Mouse (Mus musculus) B cell, adult 2 months (primary cell): ENCODE results near the gene Ptpra.

Experiments used
- DNase-seq, 2 experiments: peaks; one replicate each; pipeline ENCODE4 v3.0.0; 2022

Ptpra gene

DNA sequence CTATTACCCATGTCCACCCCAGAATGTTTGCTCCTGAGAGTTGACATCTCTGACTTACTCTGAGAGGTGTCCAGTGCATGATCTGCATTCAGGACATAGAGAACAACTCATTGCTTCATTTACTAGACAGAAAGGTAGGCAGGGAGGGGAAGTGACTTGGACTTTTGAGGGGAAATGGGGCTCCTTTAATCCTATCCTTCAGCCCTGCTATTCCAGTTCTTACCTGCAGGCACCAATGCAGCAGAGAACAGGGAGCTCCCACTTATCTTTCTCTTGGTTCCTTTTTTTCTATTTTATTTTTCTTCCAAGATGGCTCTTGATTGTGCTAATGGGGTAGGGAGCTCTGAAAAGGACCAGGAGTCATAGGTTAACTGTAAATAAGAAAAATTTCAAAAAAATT lies 1.6 kb upstream of the Ptpra start:
- no peak for DNase-seq

DNA sequence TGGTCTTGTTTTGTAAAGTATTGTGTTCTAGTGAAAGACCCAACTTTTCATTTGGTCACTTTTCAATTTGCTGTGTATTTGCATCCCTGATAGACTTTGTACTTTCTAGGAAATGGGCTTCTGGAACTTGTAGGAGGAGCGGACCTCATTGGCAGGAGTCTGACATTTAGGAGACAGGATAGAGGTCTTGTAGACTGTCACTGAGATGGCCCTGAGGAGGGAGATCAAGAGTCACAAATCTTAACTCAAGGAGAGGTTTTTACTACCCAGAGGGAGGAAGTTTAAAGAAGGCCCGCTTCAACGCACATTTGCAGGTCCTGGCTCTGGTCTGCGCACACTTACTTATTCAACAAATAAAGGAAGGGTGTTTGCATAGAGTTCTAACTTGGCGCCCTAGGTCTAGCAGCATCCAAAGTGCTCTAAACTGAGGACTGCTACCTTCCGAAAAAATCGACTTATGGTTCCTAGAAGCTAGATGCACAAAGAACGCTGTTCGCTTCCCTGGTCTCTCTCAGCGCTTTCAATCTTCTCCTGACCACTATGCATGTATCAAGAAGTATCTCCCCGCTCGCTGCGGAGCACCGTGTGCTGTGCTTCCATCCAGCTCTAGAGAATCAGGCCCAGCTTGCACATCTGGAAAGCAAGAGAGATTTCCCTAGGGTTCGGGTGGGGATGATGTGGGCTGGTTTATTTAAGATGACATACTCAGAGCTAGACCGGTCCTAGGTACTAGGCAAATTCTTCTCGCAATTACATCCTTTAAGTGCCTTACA lies 871 bp upstream of the Ptpra start:
- DNase-seq: peak; percentile 26 to 37

DNA sequence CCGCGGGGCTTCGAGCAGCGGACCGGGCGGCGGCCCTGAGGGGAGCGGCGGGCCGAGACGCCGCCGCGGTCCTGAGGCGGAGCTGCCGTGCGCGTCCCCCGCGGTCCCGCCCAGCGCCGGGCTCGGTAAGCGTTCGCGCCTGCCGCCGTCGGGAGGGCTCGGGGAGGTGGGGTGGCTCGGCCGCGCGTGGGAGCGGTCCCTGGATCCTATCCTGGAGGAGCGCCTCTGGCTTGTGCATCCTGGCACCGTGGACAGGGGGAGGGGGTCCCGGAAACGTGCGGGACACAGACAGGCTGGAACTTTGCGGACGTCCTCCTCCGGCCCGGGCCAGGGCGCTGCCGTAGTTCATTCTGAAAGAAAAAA lies 337 bp downstream of the Ptpra start:
- no peak for DNase-seq

DNA sequence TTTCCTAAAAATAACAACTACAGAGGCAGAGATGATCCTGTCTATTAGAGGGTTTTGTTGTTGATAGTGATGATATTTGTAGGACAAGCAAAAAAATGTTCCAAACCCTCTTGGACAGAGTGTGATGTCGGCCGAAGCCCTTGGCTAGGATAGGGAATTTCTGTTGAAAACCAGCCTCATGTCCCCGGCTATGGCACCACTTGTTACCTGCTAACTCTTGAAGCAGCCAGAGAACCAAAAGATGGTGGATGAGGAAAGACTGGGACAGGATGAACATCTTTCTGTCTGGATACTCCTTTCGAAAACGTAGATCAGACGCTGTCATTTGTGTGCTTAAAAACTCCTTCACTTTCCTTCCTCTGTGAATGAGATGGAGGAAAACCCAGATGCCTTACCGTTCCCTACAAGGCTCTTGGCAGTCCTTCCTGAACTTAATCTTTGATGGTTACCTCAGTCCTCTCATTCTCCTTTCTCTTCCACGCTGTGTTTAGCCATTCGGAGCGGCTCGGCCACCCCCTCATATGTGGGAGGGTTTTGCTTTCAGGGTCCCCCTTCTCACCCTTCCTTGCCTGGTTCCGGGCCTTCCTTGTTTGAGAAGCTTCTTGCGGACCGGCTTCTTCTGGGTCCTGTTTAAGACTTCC lies 1.1 kb downstream of the Ptpra start:
- no peak for DNase-seq

DNA sequence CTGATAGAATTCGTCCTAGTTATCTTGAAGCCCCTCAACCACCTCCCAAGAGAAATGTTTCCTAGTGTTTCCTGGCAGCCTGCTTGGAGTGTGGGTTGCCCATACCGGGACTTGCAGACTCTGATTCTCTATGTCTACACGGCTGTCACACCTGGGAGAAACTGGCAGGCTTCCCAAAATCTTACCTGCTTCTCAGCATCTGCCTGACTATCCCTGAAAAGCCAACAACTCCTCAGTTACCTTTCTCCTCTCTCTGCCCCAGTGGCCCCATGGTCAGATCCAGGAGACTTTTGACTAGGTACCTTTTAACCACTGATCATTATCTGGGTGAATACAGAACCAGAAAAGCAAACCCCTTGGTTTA lies 1.6 kb downstream of the Ptpra start:
- no peak for DNase-seq

DNA sequence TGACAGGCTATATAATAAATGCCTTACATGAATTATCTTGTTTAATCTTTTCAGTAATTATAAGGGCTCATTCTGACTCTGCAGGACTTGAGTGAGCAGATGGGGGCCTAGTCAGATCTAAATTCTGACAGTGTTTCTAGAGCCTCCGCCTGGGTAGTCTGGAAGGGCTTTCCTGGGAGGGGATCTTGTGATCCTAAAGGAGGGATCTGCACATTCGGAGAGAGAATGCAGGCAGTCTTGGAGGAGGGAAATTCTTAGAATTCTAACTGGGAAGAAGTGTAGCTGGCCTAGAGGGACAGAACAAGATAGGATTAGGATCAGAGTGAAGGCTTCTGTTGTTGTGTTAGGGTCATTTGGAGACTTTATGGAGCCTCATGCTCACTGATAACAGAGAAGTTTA lies 2.2 kb downstream of the Ptpra start:
- DNase-seq: no peak

DNA sequence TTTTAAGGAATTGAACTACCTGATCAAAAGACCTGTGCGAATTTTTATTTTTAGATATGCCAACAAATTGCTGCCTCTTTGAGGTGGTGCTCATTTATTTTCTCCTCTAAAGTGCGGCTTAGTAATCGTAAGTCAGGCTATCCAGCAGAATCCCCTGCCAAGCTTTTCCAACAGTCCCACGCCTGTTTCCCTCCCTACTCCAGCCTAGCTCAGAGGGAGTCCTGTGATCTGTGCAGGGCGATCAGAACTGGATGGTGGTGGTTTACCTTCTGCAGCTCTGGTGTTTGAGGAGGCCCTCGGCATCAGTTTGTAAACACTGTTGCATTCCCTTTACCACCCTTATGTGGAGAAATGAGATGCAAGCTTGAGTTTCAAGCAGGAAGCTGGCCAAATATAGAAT lies 3.3 kb downstream of the Ptpra start:
- DNase-seq: no peak

DNA sequence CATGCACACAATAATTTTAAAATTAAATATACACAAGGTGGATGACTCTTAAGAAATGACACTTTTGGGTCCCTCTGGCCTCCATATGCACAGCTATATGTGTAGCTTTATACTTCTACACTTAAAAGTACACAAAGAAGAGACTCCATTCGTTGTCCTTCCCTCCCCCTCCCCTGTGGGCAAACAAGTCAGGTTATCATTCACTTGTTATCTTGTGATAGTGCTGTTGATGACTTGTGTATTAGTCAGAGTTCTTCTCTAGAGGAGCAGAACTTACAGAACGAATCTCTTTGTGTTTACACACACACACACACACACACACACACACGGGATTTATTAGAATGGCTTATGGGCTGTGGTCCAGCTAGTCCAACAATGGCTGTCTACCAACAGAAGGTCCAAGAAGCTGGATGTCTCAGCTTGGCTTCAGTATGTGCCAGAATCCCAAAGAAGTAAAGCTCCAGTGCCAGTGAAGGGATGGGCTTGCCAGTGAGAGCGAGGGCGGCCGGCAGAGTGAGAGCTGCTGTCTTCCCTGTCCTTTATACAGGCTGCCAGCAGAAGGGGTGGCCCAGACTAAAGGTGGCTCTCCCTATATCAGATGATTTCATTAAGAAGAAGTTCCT lies 4.8 kb downstream of the Ptpra start:
- no peak for DNase-seq

DNA sequence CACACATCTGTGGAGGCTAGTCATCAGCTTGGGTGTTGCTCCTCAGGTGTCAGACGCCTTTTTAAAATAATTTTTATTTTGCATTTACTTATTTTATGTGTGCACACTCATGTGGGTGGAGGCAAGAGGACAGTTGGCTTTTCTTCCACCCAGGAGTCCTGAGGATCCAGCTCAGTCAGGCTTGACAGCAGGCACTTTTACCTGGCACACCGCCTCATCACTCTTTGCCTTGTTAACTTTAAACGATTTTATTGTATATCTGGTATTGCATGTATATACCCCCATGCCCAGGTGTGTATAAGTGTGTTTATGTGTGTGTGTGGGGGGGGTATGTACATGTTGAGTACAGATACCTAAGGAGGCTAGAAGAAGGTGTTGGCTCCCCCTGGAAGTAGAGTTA lies 7.8 kb downstream of the Ptpra start:
- no peak for DNase-seq

DNA sequence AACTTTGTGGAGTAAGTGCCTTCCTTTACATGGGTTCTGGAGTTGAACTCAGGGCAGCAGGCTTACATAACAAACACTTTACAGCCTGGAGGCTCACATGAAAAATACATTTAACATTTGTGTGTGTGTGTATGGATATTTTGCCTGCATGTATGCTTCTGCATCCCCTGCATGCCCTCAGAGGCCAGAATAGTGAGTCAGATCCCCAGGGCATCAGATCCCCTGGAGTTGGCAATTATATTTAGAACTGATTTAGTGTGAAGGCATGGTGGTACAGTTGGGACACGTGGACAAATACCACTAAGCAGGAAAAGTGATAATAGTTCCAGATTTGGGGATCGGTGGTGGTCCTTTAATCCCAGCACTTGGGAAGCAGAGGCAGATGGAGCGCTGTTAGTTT lies 9.5 kb downstream of the Ptpra start:
- no peak for DNase-seq

DNA sequence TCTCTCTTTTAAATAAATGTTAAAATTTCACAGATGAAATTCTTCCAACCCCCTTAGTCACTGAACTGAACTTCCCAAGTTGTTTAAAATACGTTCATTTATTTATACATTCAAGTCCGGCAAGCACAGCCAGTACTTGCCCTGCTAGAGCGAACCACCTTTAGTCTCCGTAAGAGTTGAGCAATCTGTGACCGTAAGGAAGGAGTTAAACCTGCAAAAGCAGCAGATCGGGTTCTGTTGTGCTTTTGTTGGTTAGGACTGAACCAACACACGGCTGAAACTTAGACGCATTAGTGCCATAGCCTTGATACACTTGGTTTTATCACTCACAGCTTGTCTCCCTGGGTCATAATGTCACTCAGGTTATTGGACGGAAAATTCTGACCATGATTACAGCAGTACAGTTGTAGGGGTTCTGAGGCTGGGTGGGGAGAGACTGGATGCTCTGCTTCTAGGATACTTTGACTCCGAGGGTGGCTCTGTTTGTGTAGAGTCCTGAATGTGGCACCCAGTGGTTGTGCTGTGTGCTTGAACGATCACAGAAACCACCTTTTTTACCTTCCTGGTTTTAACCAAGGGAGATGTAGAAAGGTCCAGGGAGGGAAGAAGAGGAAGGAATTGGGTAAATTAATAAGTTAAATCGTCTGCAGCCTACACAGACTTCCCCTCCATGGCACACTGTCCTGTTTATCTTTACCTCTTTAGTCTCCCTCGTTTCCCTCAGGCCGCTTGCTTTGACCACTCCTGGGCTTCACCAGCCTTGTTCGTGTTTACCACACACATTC lies 11.4 kb downstream of the Ptpra start:
- no peak for DNase-seq

DNA sequence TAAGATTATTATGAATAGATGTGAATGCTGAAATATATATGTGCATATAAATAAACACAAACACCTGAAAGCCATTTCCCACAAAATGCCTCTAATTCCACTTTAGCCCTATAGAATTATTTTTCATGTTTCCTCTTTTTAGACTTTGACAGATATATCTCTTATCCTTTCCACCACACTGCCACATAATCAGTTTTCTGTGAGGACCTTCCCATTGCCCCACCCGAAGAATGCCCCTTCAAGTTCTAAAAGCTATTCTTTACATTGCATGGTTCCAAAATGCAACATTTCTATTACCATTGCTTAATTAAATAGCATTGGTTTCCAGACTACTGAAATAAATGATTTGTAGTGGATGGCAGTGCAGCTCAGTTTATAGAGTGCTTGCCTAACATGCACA lies 16.4 kb downstream of the Ptpra start:
- no peak for DNase-seq

DNA sequence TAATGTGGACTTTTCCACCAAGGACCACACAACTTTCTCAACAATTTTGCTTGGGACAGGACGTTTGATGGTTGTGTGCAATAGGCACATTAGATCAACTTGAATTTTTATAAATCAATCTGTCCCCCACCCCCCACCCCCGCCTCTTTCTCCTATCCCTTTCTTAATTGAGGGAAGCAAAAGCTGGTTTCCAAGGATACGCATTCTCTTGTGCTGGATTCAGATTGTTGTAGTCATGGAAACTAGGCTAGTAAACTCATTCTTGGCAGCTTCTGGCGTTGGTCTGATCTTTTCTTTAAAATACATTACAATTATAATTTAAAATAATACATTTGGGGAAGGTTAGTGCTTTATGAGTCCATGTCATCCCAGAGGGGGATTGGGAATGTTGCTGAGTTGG lies 19.3 kb downstream of the Ptpra start:
- no peak for DNase-seq

DNA sequence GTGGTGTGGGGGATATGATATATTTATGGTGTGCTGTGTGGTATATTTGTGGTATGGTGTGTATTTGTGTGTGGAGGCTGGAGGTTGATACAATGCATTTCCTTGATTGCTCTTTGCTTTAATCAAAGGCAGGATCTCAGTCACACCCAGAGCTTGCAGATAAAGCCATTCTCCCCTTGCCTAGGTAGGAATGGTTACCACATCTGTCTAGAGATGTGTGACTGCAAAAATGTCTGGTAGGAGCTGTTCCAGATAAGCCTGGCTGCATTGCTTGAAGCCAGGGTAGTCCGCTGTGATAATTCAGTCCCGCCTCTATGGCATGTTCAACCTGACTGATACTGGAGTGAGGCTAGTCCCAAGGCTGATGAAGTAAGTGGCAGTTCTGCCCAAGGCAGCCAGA lies 19.9 kb downstream of the Ptpra start:
- no peak for DNase-seq

DNA sequence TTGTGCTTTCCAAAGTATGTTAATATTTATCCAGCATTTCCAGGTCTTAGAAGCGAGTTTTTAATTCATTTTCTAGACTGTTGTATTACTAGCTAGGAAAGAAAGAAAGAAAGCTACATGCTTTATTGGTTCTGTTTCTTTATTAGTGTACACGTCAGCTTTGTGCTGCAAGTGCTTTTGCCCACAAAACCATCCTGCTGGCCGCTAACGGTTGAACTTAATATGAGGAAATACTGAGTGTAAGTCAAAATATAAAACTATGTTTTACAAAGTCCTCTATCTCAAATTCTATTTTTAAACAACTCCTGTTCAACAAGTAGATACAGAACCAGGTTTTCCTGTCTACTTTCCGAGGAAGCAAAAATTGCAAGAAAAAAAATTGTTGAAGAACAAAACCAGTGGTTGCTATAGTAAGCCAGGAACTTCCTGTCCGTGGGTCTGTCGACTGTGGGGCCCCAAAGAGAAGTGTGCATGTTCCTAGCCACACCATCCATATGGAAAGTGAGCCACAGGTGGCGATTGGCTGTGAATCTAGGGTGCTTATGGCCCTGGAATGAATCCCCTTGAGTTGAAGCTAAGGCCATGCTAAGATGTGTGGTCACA lies 22.9 kb downstream of the Ptpra start:
- DNase-seq: no peak

DNA sequence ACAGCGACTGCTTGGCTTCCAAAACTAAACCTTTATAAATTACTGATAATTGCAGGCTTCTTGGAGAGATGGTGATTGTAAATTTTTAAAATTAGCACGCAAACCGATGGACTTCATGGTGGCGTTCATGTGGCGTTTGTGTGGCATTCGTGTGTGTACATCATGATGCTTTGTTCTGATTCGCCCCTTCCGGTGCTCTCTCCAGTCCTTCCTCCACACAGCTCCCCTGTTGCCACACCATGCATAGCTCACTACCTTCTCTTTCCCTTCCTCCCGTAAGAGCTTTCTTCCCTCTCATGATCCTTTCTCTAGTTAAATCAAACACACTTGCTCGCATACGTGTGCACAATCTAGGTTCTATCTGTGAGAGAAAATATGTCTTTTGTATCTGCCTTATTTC lies 25.7 kb downstream of the Ptpra start:
- DNase-seq: no peak

DNA sequence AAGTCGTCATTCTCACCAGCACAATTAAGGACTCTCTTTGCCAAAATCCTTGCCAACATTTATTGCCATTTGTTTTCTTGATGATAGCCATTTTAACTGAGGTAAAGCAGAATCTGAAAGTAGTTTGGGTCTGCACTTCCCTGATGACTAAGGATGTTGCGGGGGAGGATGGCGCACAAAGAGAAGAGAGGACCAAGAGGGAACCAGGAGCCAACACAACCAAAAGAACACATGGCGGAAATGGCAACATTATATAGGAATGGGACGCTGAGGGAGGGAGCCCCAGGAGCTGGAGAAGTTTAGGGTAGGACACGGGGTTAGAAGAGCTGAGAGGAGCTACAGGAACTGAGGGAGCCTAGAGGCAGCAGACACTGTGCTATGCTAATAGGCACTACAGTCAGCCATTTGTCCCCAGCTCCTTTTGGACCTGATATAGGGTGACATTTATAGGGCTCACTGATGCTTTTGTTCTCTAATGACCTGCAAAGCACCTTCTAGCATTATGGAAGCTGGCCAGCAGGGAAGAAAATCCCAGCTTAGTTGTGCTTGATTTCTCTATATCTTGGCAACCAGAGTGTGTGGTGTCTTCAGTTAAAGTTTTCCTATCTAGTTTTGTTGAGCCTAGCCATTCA lies 26.7 kb downstream of the Ptpra start:
- DNase-seq: no peak

DNA sequence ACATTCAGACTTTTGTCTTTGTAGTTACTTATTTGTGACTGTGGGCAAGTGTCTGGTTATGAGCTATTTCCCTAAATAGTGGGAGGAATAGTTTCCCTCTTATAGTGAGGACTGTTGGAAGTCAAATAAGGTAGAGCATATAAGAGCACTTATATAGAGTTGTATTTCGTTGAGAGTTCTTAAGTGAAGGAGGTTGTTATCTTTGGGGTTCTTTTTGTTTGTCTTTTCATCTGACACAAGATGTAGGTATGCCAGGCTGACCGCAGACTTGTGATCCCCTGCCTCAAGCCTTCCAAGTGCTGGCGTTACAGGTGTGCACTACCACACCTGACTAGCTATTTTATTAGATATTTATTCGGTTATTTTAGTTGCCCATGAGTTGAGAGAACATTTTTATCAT lies 32.1 kb downstream of the Ptpra start:
- DNase-seq: no peak

DNA sequence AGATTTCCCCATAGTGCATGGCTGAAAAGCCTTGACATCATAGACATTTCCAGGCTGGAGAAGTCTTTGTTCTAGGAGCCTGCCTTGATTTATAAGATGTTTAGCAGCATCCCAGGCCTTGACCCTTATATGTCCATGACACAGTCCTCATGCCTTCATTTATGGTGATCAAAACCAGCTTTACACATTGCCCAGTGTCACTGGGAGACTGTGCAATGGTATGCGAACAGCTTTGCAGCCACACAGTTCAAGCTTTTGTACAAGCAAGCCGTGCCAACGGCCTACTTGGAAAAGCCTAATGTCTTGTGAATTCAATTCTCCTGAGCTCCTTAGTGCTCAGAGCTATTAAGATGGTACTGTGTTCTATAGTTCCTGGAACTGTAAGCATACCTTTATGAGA lies 32.6 kb downstream of the Ptpra start:
- DNase-seq: no peak

DNA sequence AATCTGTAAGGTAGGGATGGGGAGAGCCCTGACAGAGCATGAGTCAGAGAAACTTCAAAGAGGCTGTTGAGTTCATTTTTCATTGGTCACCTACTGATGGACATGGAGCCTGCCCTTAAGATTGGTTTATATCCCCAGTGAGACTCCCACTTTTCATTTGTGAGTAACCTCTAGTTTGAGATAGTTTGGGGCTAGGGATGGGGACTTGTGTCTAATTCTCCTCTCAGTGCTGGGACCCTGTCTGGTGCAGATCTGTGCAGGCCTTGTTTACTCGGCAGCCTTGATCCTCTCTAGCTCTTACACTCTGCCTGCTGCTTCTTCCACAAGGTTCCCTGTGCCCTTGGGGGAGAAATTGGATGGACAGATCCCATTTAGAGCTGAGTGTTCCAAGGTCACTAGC lies 34.1 kb downstream of the Ptpra start:
- DNase-seq: no peak

DNA sequence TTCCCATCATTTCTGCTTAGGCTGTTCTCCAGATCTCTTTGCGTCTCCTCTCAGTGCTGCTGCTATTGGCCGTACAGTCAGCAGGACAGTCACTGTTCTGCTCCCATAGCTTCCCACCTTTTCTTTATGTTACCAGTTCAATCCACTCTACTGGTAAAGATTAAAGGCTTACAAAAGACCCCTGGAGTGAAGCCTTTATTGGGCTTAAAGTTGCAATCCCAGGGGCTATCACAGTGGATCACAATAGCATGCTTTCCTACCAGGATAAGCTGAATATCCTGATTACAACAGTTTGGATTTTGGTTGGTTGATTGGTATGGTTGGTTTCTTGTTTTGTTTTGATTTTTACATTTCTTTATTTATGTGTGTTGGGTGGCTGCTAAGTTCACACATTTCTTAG lies 37.9 kb downstream of the Ptpra start:
- no peak for DNase-seq

DNA sequence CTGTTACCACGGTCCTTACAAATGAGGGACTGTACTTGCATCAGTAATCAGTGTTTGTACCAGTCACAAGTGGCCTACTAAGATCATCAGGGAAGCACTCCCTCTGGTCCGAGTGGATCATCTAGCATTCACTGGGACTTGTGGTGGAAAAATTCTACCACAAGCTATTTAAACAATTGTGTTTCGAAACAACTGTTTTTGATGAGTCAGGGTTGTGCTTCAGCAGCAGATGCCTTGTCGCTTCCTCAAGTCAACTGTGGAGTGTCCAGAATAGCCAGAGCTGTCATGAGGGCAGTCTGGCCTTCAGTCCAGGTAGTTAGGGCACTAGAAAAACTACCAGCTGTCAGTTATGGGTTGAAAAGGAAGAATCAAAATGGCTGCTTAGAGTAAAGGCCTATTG lies 38.5 kb downstream of the Ptpra start:
- no peak for DNase-seq

DNA sequence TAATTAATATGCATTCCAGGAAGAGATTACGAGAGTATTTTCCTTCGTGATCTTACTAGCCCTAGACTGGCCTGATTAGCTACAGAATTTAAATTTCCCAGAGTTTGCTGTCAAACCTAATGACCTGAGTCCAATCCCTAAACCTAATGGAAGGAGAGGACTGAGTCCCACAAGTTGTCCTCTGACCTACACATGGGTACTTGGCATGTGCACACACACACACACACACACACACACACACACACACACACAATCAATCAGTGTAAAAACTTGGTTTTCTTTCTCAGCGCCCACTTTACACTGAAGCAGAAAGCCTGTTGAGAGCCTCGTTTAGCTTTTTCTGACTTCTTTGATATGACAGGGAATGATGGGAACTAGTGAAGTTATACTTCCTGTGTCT lies 41.1 kb downstream of the Ptpra start:
- DNase-seq: no peak
